Mouse (Mus musculus): ENCODE data around the gene Ptcd3. TPM values are rescaled to one million over a fixed set of nuclear protein-coding genes. Genes with fewer than 3 reads are reported as not detected.

Ptcd3 gene
- 43.9 and 45.0 TPM in 2 replicates for polyA plus RNA-seq (2015; fragmentation: Nextera tagmentation; extraction: Ambion mirVana)

DNA sequence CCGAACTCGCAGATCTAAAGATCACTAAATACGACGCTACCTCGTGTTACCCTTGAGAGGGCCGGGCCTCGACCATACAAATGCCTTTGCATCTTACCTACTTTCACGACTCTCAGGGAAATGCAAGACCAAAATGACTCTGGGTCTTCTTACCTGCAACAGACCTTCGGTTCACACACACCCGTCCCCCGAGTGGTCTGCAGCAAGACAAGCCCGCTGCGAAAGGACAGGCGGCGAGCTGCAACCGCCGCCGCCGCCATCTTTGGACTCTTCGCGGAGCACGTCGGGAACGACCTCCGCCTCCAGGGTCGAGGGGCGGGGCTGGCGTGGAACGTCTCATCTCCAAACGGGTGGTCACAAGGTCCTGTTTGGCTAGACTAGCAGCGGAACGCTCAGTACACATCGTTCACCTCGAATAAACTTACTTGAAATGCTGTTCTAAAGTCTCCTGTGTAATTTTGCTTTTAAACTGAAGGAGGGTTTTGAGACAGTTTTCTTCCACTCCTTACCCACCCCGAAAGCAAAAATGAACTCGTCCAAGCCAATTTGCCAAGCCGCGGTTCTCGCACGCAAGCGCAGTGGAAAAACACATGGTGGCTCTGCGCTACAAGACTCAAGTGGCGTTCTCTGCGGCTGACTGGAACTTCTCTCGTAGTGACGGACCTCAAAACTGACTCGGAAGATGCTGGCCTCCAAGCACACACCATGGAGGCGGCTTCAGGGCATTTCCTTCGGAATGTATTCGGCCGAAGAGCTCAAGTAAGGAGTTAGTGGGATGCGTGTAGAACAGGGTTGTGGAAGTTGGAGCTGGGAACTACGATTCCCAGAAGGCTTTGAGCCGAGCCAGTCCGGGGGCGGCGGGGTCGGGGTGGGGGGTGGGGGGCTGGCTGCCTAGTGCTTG lies at the start of gene Ptcd3, which contains the start of gene Polr1a:
Gene Ptcd3 (minus strand): TSS at position 270 of the 901 bp plus-strand sequence.
Gene Polr1a (plus strand): TSS at position 573 of the 901 bp plus-strand sequence.

DNA sequence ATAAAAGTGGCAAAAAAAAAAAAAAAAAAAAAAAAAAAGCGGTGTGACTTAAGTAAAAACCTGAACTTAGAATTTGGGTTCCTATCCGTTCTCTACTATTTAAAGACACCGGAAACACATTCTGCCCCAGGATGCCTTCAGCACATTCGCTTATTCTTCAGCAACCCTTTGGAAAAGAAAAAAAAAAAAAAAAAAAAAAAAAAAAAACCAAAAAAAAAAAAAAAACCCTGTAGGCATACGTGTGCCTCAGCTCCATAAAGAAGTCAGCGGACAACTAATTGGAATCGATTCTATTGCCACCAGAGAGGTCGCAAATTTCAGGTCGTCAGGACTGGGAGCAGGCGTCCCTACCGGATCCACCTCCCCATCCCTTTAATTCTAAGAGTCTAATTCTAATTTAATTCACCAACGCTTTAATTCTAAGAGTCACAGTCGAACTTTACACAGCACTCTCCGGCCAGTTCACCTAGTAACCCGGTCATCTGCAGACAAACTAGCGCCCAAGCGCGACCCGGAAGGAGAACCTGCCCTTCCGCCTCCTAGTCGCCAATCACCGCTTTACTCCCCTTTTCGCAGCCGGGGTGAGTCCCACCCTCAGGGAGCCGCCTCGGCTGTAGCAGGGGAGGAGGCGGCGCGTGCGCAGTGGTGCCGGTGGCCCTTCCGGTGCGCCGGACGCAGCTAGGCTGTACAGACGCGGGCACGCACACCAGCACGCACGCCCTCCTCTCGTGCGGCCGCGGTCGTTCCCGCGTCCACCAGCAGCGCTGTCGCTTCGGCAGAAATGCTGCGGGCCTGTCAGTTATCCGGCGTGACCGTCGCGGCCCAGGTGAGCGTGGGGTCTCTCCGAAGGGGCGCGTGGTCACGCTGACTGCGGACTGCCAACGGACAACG lies 77.6 kb downstream of the Ptcd3 start, which contains the start of gene Immt:
Gene Immt (plus strand): TSS at position 642 of the 891 bp plus-strand sequence.

Other genes with a start within 250 kb of the Ptcd3 start
- gene Reep1, start 201.2 kb downstream of the Ptcd3 start, polyA plus RNA-seq (2015; fragmentation: Nextera tagmentation; extraction: Ambion mirVana) = 1.8 and 2.8 TPM in 2 replicates
- gene Mrpl35, start 81.8 kb downstream of the Ptcd3 start, polyA plus RNA-seq (2015; fragmentation: Nextera tagmentation; extraction: Ambion mirVana) = 66.4 and 68.2 TPM in 2 replicates
- gene Immt, start 77.4 kb downstream of the Ptcd3 start, polyA plus RNA-seq (2015; fragmentation: Nextera tagmentation; extraction: Ambion mirVana) = 111 and 117 TPM in 2 replicates
- gene Polr1a, start 303 bp upstream of the Ptcd3 start, polyA plus RNA-seq (2015; fragmentation: Nextera tagmentation; extraction: Ambion mirVana) = 15.1 and 17.8 TPM in 2 replicates
- gene St3gal5, start 188.8 kb upstream of the Ptcd3 start, polyA plus RNA-seq (2015; fragmentation: Nextera tagmentation; extraction: Ambion mirVana) = 173 and 182 TPM in 2 replicates

Data from spleen, postnatal 0 days (tissue).